Mouse (Mus musculus) CD4-positive, CD25-positive, alpha-beta regulatory T cell (primary cell): ENCODE results near the gene Gm438. TPM values are rescaled to one million over a fixed set of nuclear protein-coding genes. Genes with fewer than 3 reads are reported as not detected.

ENCODE experiments used
- polyA plus RNA-seq: library from polyadenylated mRNA; unstranded; fragments of 100-300 nt; shearing (Covaris generic); gene quantifications from one replicate; pipeline ENCODE4 v1.2.1, GENCODE M21; 2017

Gene Gm438
- polyA plus RNA-seq, result not detected

DNA sequence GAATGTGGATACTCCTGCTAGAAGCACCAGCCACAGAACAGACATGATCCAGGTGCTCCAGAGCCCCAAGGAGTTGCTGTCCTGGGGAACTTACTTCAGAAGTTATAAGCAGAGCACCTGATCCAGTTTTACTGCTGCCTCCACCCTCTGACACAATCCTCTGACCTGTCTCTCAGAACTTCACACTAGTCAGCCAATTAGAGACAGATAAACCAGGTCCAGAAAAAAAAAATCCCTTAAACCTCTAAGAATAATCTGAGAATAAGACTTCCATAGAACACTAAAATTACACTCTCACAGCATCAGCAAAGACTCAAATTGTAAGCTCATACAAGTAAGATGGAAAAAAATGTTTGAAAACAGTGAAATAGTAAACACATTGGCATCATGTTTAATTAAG, at the start of gene Gm438:
TSS of gene Gm438 (minus strand) at position 101 of the 400 bp plus-strand sequence.

Other genes starting within 250 kb of the Gm438 start
- gene Gm13124, start 221.4 kb downstream of the Gm438 start, polyA plus RNA-seq, result not detected
- gene Aadacl4, start 172.9 kb downstream of the Gm438 start, polyA plus RNA-seq, result not detected
- gene Gm436, start 100.2 kb downstream of the Gm438 start, polyA plus RNA-seq, result not detected
- gene Gm13178, start 65.2 kb downstream of the Gm438 start, polyA plus RNA-seq, result not detected
- gene Dhrs3, start 106.2 kb upstream of the Gm438 start, polyA plus RNA-seq, result 18.8 TPM